Mouse (Mus musculus) bone marrow, adult 2 months (tissue): Measurements from ENCODE around the gene Olfr622.

Experiments used
- CTCF ChIP-seq: fragments of 200-500 bp; IDR thresholded peaks from 2 replicates; pipeline ENCODE4 v1.5.1; 2011; ENCODE audit warnings: low read length, control low read depth; ENCODE audit not compliant: control insufficient read depth, insufficient read depth
- POLR2A ChIP-seq: fragments of 200-500 bp; IDR thresholded peaks from 2 replicates; pipeline ENCODE4 v1.6.1; 2011; ENCODE audit warnings: low read depth, mild to moderate bottlenecking, control low read depth, low read length, borderline replicate concordance; ENCODE audit not compliant: control insufficient read depth

DNA sequence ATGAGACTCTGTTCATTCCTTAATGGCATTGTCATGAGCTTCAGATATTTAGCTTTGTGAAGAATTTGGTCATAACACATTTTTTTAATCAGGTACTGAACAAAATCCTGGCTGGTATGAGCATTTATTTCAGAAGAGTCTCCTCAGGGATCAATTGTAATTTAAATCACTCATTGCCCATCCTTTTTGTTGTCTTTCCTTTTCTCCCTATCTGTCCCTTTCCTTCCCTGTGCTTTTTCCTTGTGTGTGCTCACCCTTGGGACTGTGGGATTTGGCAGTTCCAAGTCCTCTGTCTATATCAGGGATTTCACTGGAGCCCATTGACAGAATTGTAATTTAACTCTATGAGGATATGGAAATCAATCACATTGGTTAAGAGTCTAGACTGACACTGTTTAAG lies 21.1 kb upstream of the Olfr622 start, which contains the start of gene Olfr623:
- TF ChIP-seq POLR2A (no peak), CTCF (no peak)
